23 mouse cellular contexts compared by ENCODE assay signal in genomic region chr17:27405376-27406024, GRCm38 (mm10).
DNase-seq lines count a peak whose midpoint lies in the region; ATAC-seq and TF ChIP-seq lines count a peak whose summit lies in the region.
"Had no signal": no experiment of that assay in that cellular context is flagged by ENCODE, and none has a peak within 500 bp of the region (broad histone marks: within the 10 kb centered on the region; RNA-seq: fewer than 3 reads in every experiment).

No protein-coding gene starts in this region.

- no peak overlapping the region for H3K9ac ChIP-seq in midbrain, postnatal 0 days (replicated peaks; ENCODE audit: low read length, poor library complexity, severe bottlenecking)
- H3K9ac ChIP-seq: forebrain, embryonic 15.5 days; heart, embryonic 15.5 days; limb, embryonic 13.5 days; liver, embryonic 14.5 days; midbrain, embryonic 13.5 days had no signal

- peaks cover 62% of the 10 kb centered on the region for H3K27me3 ChIP-seq in megakaryocyte, embryonic 14.5 days (replicated peaks)
- no peaks in the 10 kb centered on the region for H3K27me3 ChIP-seq in midbrain, postnatal 0 days (ENCODE audit: insufficient read depth, low read length)
- H3K27me3 ChIP-seq: forebrain, embryonic 15.5 days; limb, embryonic 13.5 days; midbrain, embryonic 13.5 days had no signal

- WGBS in midbrain, postnatal 0 days, result 83% methylated on average over 19 of the region's 19 CpGs

- no peak overlapping the region for H3K4me2 ChIP-seq in midbrain, postnatal 0 days (ENCODE audit: low read depth, low read length, poor library complexity, severe bottlenecking)
- H3K4me2 ChIP-seq: forebrain, embryonic 15.5 days; heart, embryonic 15.5 days; limb, embryonic 13.5 days; midbrain, embryonic 13.5 days had no signal

- DNase-seq in ZHBTc4 (ENCODE audit: low read depth, low spot score), result peak; percentile 42
- DNase-seq in spleen, postnatal 36 days (ENCODE audit: low spot score in 2 of 2), result peak; percentile 49 to 51
- DNase-seq in urinary bladder, postnatal 25 days (ENCODE audit: low spot score), result no peak
- DNase-seq in heart, postnatal 25 days (ENCODE audit: low spot score), result no peak
- DNase-seq in midbrain, postnatal 0 days (ENCODE audit: low spot score), result no peak
- DNase-seq: cerebellum, adult 9-11 months; gastrocnemius, postnatal 14 days; kidney, postnatal 4 days; right cerebral cortex, postnatal 25 days; thymus, postnatal 4 days had no signal

- intact Hi-C loops in heart, postnatal 25 days (cut with DNase I), result no loop called here

- TF ChIP-seq CTCF in midbrain, postnatal 0 days (IDR thresholded peaks at IDR 0.05), result no peak

- peak overlapping the region; percentile 76 for H3K4me3 ChIP-seq in megakaryocyte, embryonic 14.5 days (replicated peaks)
- H3K4me3 ChIP-seq in midbrain, postnatal 0 days (ENCODE audit: low read depth, low read length), result no peak overlapping the region
- H3K4me3 ChIP-seq: forebrain, embryonic 15.5 days; heart, embryonic 15.5 days; hindbrain, embryonic 10.5 days; limb, embryonic 13.5 days; midbrain, embryonic 13.5 days; myocyte had no signal

- peaks cover 17% of the 10 kb centered on the region for H3K4me1 ChIP-seq in megakaryocyte, embryonic 14.5 days
- no peaks in the 10 kb centered on the region for H3K4me1 ChIP-seq in midbrain, postnatal 0 days (ENCODE audit: insufficient read depth, low read length)
- H3K4me1 ChIP-seq: heart, embryonic 15.5 days; limb, embryonic 13.5 days had no signal

- no peak for ATAC-seq in megakaryocyte, adult 5-6 weeks (ENCODE audit: poor library complexity, severe bottlenecking)
- peak; percentile 79 to 89 for ATAC-seq in hematopoietic stem cell, adult 5-6 weeks (replicated peaks in 1 of 2; ENCODE audit: insufficient read depth in 1 of 2, low FRiP score in 2 of 2, low TSS enrichment in 1 of 2, low read depth in 1 of 2, poor library complexity in 2 of 2, severe bottlenecking in 2 of 2)
- ATAC-seq in midbrain, postnatal 0 days (ENCODE audit: low FRiP score), result no peak
- ATAC-seq: forebrain, embryonic 15.5 days; inflammation-experienced regulatory T-cells, adult 6 months; midbrain, embryonic 13.5 days; Patski had no signal

- peaks cover 62% of the 10 kb centered on the region for H3K9me3 ChIP-seq in megakaryocyte, embryonic 14.5 days
- no peaks in the 10 kb centered on the region for H3K9me3 ChIP-seq in midbrain, postnatal 0 days (ENCODE audit: low read length)
- H3K9me3 ChIP-seq: forebrain, embryonic 15.5 days; heart, embryonic 15.5 days; hindbrain, embryonic 10.5 days; midbrain, embryonic 13.5 days had no signal

- H3K27ac ChIP-seq in midbrain, postnatal 0 days (ENCODE audit: low read depth, low read length), result no peak overlapping the region
- H3K27ac ChIP-seq: forebrain, embryonic 15.5 days; heart, embryonic 15.5 days; hindbrain, embryonic 10.5 days; limb, embryonic 13.5 days; liver, embryonic 14.5 days; macrophage; midbrain, embryonic 13.5 days had no signal

- H3K36me3 ChIP-seq in megakaryocyte, embryonic 14.5 days (replicated peaks; ENCODE audit: low read length), result no peaks in the 10 kb centered on the region
- no peaks in the 10 kb centered on the region for H3K36me3 ChIP-seq in midbrain, postnatal 0 days (ENCODE audit: insufficient read depth, low read length)
- H3K36me3 ChIP-seq: forebrain, embryonic 15.5 days; heart, embryonic 15.5 days; hindbrain, embryonic 10.5 days; limb, embryonic 13.5 days; midbrain, embryonic 13.5 days had no signal

Comparison
In these comparisons a context has a peak if more than half of its experiments do, and no peak if none do; other contexts are left out.
1. ATAC-seq: peak in hematopoietic stem cell, adult 5-6 weeks (2 of 2); none in megakaryocyte, adult 5-6 weeks (single experiment) and midbrain, postnatal 0 days (single experiment).
2. DNase-seq: peak in ZHBTc4 (single experiment) and spleen, postnatal 36 days (2 of 2); none in urinary bladder, postnatal 25 days (single experiment), heart, postnatal 25 days (single experiment) and midbrain, postnatal 0 days (single experiment).